Mouse (Mus musculus): Measurements from ENCODE around the gene Npr1.

The Npr1 gene

DNA sequence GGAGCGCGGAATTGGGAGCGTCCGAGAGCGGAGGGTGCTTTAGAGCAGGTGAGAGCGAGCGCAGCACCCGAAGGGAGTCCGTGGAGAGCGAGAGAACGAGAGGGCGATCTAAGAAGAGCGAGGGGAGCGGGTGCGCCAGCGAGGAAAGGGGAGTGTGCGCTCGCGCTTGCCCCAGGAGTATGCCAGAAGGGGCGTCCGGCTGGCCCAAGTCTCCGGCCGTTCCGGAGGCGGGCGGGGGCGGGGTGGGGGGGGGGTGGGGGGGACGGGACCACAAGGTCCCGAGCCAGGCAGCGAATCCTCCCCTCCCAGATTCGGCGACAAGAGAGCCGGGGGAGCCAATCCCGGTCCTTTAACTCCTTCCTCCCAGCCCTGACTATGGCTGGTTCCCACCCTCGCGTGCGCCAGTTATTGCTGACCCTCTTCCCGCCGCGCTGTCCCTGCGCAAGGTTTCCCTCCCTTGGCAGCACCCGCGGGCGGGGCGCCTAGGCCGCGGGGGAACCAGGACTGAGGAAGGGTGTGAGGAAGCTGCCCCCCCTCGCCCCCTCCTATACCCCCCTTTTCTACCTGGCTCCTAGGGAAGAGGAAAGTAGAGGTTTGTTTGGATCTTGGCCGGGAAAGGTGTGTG lies at the start of gene Npr1:
Gene Npr1, minus strand, starts transcription at position 181 of the 625 bp plus-strand sequence.
- in situ Hi-C loops (cut with MboI, MseI), result no loop called here

GRCm38 (mm10) chr3:90515242-90515641 lies 49.6 kb upstream of the Npr1 start:
- in situ Hi-C loops (cut with MboI, MseI), result loop anchor here (10.0 kb wide), 1 partner anchor 130 kb away; no protein-coding TSS in a partner anchor

GRCm38 (mm10) chr3:90514691-90515090 lies 49.0 kb upstream of the Npr1 start:
- in situ Hi-C loops (cut with MboI, MseI), result loop anchor here (10.0 kb wide), 1 partner anchor 130 kb away; no protein-coding TSS in a partner anchor

- in situ Hi-C loops (cut with MboI, MseI), result loop anchor here (10.0 kb wide), 1 partner anchor 131 kb away; no protein-coding TSS in a partner anchor
Observed at GRCm38 (mm10) chr3:90513796-90514590, 48.3 kb upstream of the Npr1 start, which contains the start of the genes S100a1 and S100a13. Gene S100a1 (minus strand): TSS chr3:90514392. Gene S100a13 (plus strand): TSS chr3:90514435.

- in situ Hi-C loops (cut with MboI, MseI), result loop anchor here (10.0 kb wide), 1 partner anchor 132 kb away; no protein-coding TSS in a partner anchor
Observed at GRCm38 (mm10) chr3:90512948-90513642, 47.4 kb upstream of the Npr1 start.

- in situ Hi-C loops (cut with MboI, MseI), result loop anchor here (10.0 kb wide), 1 partner anchor 133 kb away; no protein-coding TSS in a partner anchor
Observed at GRCm38 (mm10) chr3:90512276-90512675, 46.6 kb upstream of the Npr1 start.

GRCm38 (mm10) chr3:90509747-90510123 lies 44.1 kb upstream of the Npr1 start:
- in situ Hi-C loops (cut with MboI, MseI), result loop anchor here (10.0 kb wide), 1 partner anchor 135 kb away; no protein-coding TSS in a partner anchor

- in situ Hi-C loops (cut with MboI, MseI), result no loop called here
Observed at GRCm38 (mm10) chr3:90508950-90509746, 43.5 kb upstream of the Npr1 start, which contains the start of gene Chtop. Gene Chtop (minus strand): TSS chr3:90509498.

DNA sequence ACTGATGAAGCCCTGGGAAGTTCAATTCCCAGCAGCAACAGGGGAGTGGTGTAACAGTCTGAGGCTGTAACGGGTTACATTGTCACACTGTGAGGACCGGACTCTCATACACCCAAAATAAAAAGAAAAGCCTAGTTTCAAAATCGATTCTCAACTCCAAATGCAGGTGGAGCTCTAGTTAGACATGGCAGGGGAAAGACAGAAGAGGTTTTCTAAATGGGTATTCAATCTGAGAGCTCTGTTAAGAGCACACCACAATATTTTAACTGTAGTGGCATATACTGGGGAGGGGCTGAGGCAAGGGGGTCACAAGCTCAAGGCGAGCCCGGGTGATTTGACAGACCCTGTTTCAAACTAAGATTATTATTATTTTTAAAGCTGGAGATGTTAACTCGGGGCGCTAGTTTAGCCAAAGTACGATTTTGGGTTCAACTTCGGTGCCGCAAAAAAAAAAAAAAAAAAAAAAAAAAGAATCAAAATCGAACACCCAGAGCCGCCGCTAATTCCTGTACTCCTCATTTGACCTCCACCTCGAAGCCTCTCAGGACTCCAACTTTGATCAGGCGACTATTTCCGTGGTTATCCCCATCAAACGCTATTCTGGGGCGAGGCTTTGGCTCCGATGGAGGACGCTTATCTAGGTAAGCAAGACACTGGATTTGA lies 42.8 kb upstream of the Npr1 start:
- in situ Hi-C loops (cut with MboI, MseI), result no loop called here

- in situ Hi-C loops (cut with MboI, MseI), result no loop called here
Observed at GRCm38 (mm10) chr3:90506362-90506761, 40.7 kb upstream of the Npr1 start.

- in situ Hi-C loops (cut with MboI, MseI), result no loop called here
Observed at GRCm38 (mm10) chr3:90505216-90505615, 39.5 kb upstream of the Npr1 start.

DNA sequence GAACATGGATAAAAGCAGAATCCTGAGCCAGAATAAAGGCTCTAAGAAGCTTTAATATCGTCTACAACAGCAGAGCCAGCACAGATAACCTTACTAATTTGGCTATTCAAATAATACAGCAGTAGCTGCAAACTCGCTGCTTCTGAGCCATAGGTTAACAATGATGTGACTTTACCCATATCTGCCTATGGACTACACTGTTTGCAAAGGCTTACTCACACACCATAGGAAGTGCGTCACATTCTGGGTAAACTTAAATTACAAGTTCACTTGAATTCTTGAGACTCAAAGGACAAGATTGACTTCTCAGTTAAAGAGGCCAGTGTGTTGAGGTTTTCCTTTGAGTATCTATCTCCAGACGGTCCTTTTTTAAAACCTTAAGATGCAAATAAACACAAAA lies 37.8 kb upstream of the Npr1 start:
- in situ Hi-C loops (cut with MboI, MseI), result no loop called here

- in situ Hi-C loops (cut with MboI, MseI), result no loop called here
Observed at GRCm38 (mm10) chr3:90497597-90497996, 31.9 kb upstream of the Npr1 start.

GRCm38 (mm10) chr3:90495850-90496525 lies 30.3 kb upstream of the Npr1 start:
- in situ Hi-C loops (cut with MboI, MseI), result no loop called here

- in situ Hi-C loops (cut with MboI, MseI), result loop anchor here (5.0 kb wide), 1 partner anchor 93 kb away; no protein-coding TSS in a partner anchor
Observed at GRCm38 (mm10) chr3:90493831-90494540, 28.3 kb upstream of the Npr1 start.

DNA sequence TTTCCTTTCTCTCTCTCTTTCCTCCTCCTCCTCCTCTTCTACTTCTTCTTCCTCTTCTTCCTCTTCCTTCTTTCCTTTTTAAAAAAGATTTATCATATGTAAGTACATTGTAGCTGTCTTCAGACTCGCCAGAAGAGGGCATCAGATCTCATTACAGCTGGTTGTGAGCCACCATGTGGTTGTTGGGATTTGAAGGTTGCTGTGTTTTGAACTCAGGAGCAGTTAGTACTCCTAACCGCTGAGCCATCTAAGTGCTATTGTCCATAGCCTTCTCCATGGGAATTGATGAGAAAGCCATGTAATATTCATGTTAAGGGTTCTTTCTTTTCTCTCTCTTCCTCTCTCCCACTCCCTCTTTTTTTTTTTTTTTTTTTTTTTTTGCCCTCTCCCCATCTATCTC lies 25.7 kb upstream of the Npr1 start:
- in situ Hi-C loops (cut with MboI, MseI), result loop anchor here (5.0 kb wide), 1 partner anchor 96 kb away; no protein-coding TSS in a partner anchor

DNA sequence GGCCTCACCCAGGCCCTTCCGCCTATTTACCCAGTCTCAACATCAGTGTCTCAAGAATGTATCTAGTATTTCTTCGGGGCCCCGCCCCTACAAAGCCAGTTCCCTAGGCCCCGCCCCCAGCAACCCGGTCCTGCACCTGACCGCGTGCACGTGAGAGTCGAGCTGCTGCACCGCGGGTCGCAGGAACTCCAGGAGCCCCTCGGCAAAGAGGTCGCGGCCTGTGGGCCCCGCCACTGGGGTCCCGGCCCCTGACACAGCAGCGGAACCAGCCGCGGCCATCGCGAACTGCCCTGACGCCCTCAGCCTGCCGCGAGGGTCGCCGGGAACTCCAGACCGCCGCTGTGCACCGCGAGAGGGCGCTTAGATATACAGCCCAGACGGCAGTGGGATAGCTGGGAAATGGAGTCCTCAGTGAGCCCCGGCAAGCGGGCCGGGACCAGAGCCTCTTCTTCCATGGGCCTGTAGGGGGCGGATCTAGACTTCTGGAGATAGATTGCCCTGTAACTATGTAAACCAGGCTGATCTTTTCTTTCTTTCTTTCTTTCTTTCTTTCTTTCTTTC lies 25.1 kb upstream of the Npr1 start, which contains the start of gene Snapin:
Gene Snapin, minus strand, starts transcription at position 338 of the 561 bp plus-strand sequence.
- in situ Hi-C loops (cut with MboI, MseI), result loop anchor here (5.0 kb wide), 1 partner anchor 97 kb away; no protein-coding TSS in a partner anchor

- in situ Hi-C loops (cut with MboI, MseI), result no loop called here
Observed at GRCm38 (mm10) chr3:90488576-90488975, 22.9 kb upstream of the Npr1 start.

DNA sequence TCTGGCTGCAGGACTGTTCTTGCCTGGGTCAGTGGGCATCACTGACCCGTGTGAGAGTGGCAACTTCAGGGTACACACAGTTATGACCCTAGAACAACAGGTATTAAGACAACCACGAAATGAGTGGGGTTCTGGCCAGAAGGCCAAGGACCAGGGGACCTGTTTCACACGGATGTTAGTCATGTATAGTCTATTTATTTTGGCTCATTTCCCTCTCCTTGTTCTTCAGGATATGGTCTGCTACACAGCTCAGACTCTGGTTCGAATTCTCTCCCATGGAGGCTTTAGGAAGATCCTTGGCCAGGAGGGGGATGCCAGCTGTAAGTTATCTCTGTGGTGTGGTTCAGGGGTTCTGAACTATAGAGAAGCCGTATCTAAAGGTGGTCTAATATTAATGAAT lies 21.3 kb upstream of the Npr1 start:
- in situ Hi-C loops (cut with MboI, MseI), result no loop called here

All from regulatory T cell (primary cell).